18 mouse cellular contexts compared by ENCODE assay signal in genomic region chr10:95630166-95630565, GRCm38 (mm10). TPM values are rescaled to one million over a fixed set of nuclear protein-coding genes. Genes with fewer than 3 reads are reported as not detected.
DNase-seq lines count a peak whose midpoint lies in the region; ATAC-seq lines count a peak whose summit lies in the region.
"Not testable (repeated sequence)": the region's sequence is repeated elsewhere in the genome, so short reads cannot be mapped to it uniquely, and the experiment has no call there.
"Had no signal": no experiment of that assay in that cellular context is flagged by ENCODE, and none has a peak within 500 bp of the region (broad histone marks: within the 10 kb centered on the region; RNA-seq: fewer than 3 reads in every experiment).

No protein-coding gene starts in this region.

- H3K4me1 ChIP-seq in forebrain, embryonic 10.5 days; heart, embryonic 11.5 days (ENCODE audit: control insufficient read depth, insufficient read depth, low read length); hindbrain, embryonic 10.5 days (replicated peaks); liver, embryonic 11.5 days (replicated peaks; ENCODE audit: control insufficient read depth, insufficient read depth, low read length): not testable (repeated sequence)
- H3K4me1 ChIP-seq in liver, embryonic 15.5 days (replicated peaks) = peaks cover 39% of the 10 kb centered on the region

- H3K9me3 ChIP-seq in forebrain, embryonic 10.5 days; heart, embryonic 11.5 days (replicated peaks; ENCODE audit: control insufficient read depth, low read length); hindbrain, embryonic 10.5 days; liver, embryonic 11.5 days (ENCODE audit: control insufficient read depth, low read length); liver, embryonic 15.5 days (replicated peaks): not testable (repeated sequence)

- H3K4me2 ChIP-seq in heart, embryonic 11.5 days = peak overlapping the region; percentile 6; the same call in 1 of the 2 replicates
- H3K4me2 ChIP-seq in liver, embryonic 11.5 days = 0 out of 2 replicates have a peak overlapping the region, but pooled peaks have one; percentile 18
- H3K4me2 ChIP-seq in liver, embryonic 15.5 days = peak overlapping the region; percentile 46; the same call in 1 of the 2 replicates

- WGBS in forebrain, embryonic 10.5 days = 80% methylated on average over 4 of the region's 4 CpGs
- 81% methylated on average over 4 of the region's 4 CpGs for WGBS in heart, embryonic 11.5 days (ENCODE audit: insufficient replicate concordance)
- 80% methylated on average over 4 of the region's 4 CpGs for WGBS in hindbrain, embryonic 10.5 days
- WGBS in liver, embryonic 11.5 days = 78% methylated on average over 4 of the region's 4 CpGs
- WGBS in liver, embryonic 15.5 days (ENCODE audit: insufficient replicate concordance) = 53% methylated on average over 4 of the region's 4 CpGs

- 0 out of 2 replicates have a peak overlapping the region, but pooled peaks have one; percentile 58 for H3K9ac ChIP-seq in heart, embryonic 11.5 days (ENCODE audit: low read depth, low read length)
- 0 out of 2 replicates have a peak overlapping the region, but pooled peaks have one; percentile 22 for H3K9ac ChIP-seq in liver, embryonic 11.5 days (ENCODE audit: low read depth, low read length)
- H3K9ac ChIP-seq in liver, embryonic 15.5 days = not testable (repeated sequence)

- peak overlapping the region; percentile 72 for H3K27ac ChIP-seq in forebrain, embryonic 10.5 days
- peak overlapping the region; percentile 84 for H3K27ac ChIP-seq in heart, embryonic 11.5 days (ENCODE audit: low read depth, low read length)
- H3K27ac ChIP-seq in hindbrain, embryonic 10.5 days = peak overlapping the region; percentile 67; the same call in 1 of the 2 replicates
- peak overlapping the region; percentile 73 for H3K27ac ChIP-seq in liver, embryonic 11.5 days (ENCODE audit: low read depth, low read length)
- peak overlapping the region; percentile 52; the same call in 1 of the 2 replicates for H3K27ac ChIP-seq in liver, embryonic 15.5 days (replicated peaks)

- DNase-seq in forebrain, embryonic 10.5 days (ENCODE audit: extremely low spot score, low spot score); hindbrain, embryonic 10.5 days (ENCODE audit: low spot score); liver, embryonic 11.5 days (ENCODE audit: low spot score): not testable (repeated sequence)
- peak; percentile 28 for DNase-seq in yolk sac, embryonic 10.5 days (ENCODE audit: low spot score)

- H3K4me3 ChIP-seq in forebrain, embryonic 10.5 days; heart, embryonic 11.5 days (ENCODE audit: low read depth, low read length); hindbrain, embryonic 10.5 days; liver, embryonic 11.5 days (ENCODE audit: low read depth, low read length); liver, embryonic 15.5 days (replicated peaks): not testable (repeated sequence)

- H3K27me3 ChIP-seq in forebrain, embryonic 10.5 days (ENCODE audit: poor library complexity, severe bottlenecking); heart, embryonic 11.5 days (ENCODE audit: control insufficient read depth, insufficient read depth, low read length); hindbrain, embryonic 10.5 days (ENCODE audit: insufficient read depth, poor library complexity, severe bottlenecking); liver, embryonic 11.5 days (replicated peaks; ENCODE audit: control insufficient read depth, insufficient read depth, low read length); liver, embryonic 15.5 days: not testable (repeated sequence)

- not testable (repeated sequence) for H3K36me3 ChIP-seq in forebrain, embryonic 10.5 days (replicated peaks); heart, embryonic 11.5 days (ENCODE audit: control insufficient read depth, insufficient read depth, low read length); hindbrain, embryonic 10.5 days; liver, embryonic 11.5 days (ENCODE audit: control insufficient read depth, insufficient read depth, low read length); liver, embryonic 15.5 days (replicated peaks)

- peak; percentile 51; the same call in 1 of the 2 replicates for ATAC-seq in heart, embryonic 11.5 days (replicated peaks; ENCODE audit: insufficient number of reproducible peaks, low FRiP score, low TSS enrichment)
- ATAC-seq in liver, embryonic 11.5 days (replicated peaks; ENCODE audit: low FRiP score) = peak; percentile 32; the same call in 1 of the 2 replicates
- 0 out of 2 replicates have a peak, but pooled peaks have one; percentile 3 for ATAC-seq in liver, embryonic 15.5 days (ENCODE audit: insufficient read depth)

RNA-seq across cellular contexts. Expression of gene Anapc15-ps, which starts 43.1 kb away (rescaled TPM):
- polyA plus RNA-seq in forebrain, embryonic 10.5 days (2016; fragmentation: Nextera tagmentation; extraction: Ambion mirVana) = not detected in 2 replicates
- polyA plus RNA-seq in heart, embryonic 11.5 days (2014; fragmentation: Nextera tagmentation; extraction: Ambion mirVana) = not detected in 2 replicates
- polyA plus RNA-seq in hindbrain, embryonic 10.5 days (2016; fragmentation: Nextera tagmentation; extraction: Ambion mirVana) = not detected in 2 replicates
- not detected in 2 replicates for polyA plus RNA-seq in liver, embryonic 11.5 days (2014; fragmentation: Nextera tagmentation; extraction: Ambion mirVana)
- not detected in 2 replicates for polyA plus RNA-seq in liver, embryonic 15.5 days (2015; fragmentation: Nextera tagmentation; extraction: Ambion mirVana)
- polyA plus RNA-seq: adrenal gland, adult 2 months; CD4-positive, CD25-positive, alpha-beta regulatory T cell, adult 4 months; cortical plate, adult 2 months; embryonic facial prominence, embryonic 11.5 days; embryonic facial prominence, embryonic 14.5 days; forebrain, embryonic 11.5 days; forebrain, embryonic 14.5 days; forebrain, postnatal 0 days; gonadal fat pad, adult 2 months; hindbrain, embryonic 12.5 days; hindbrain, embryonic 15.5 days; intestine, embryonic 14.5 days had no signal
